Mouse (Mus musculus): ENCODE data around the gene Nipsnap3b. TPM values are rescaled to one million over a fixed set of nuclear protein-coding genes. Genes with fewer than 3 reads are reported as not detected.

The Nipsnap3b gene
- polyA plus RNA-seq, 1 experiment from 2014 or later = 146 TPM

DNA sequence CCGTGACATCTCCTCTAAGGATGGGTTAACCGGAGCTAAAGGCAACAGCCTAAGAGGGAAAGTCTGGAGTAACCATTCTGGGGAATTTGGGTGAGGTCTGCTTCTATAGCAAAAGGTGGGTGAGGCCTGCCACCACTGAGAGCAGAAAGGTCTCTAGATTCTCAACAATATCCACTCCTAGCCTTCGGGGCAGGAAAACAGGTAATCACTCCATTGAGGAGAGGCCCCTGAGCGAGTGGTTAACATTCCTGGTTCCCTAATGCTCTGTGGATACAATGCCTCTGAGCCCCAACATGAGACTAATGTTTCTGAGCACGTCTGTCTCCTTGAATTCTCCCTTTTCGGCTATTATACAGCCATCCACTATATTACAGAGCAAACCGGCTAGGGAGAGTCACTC lies 2.7 kb downstream of the Nipsnap3b start:
- H3K9ac ChIP-seq (ENCODE audit: low read depth, low read length) = no peak overlapping the region
- peaks cover 27% of the 10 kb centered on the region for H3K36me3 ChIP-seq (ENCODE audit: control insufficient read depth, insufficient read depth, low read length)
- ATAC-seq = no peak
- H3K27ac ChIP-seq (ENCODE audit: low read length) = no peak overlapping the region
- no peak overlapping the region for H3K4me3 ChIP-seq (ENCODE audit: low read length)
- no peak overlapping the region for H3K4me2 ChIP-seq (ENCODE audit: low read depth, low read length)
- peaks cover 6% of the 10 kb centered on the region; the same call in 1 of the 2 replicates for H3K9me3 ChIP-seq (ENCODE audit: control insufficient read depth, low read length)
- H3K27me3 ChIP-seq (replicated peaks; ENCODE audit: control insufficient read depth, insufficient read depth, low read length) = no peaks in the 10 kb centered on the region
- WGBS = 93% methylated on average over 7 of the region's 7 CpGs
- H3K4me1 ChIP-seq (ENCODE audit: control insufficient read depth, insufficient read depth, low read length) = no peaks in the 10 kb centered on the region

GRCm38 (mm10) chr4:53015024-53015423 lies 3.3 kb downstream of the Nipsnap3b start:
- no peak overlapping the region for H3K27ac ChIP-seq (ENCODE audit: low read length)
- 87% methylated on average over 3 of the region's 3 CpGs for WGBS
- no peak for ATAC-seq

DNA sequence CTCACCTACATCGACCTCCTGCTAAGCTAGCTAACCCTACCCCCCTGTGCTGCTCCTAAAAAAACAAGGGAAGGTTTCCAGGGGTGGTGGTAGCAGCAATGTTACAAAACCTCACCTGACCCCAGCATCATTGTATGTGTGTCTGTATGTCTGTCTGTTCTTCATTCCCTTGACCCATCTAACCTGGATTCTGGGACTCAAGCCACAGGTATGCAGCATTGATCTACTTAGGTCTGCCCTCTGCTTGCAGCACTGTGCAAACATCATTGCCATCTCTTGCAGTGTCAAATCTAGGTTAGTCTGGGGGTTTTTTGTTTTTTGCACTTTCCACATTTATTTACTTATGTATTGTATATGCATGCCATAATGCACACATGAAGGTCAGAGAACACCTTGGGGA lies 6.7 kb downstream of the Nipsnap3b start:
- Histone ChIP-seq H3K36me3 (ENCODE audit: control insufficient read depth, insufficient read depth, low read length) (peaks cover 43% of the 10 kb centered on the region), H3K9me3 (ENCODE audit: control insufficient read depth, low read length) (peaks cover 6% of the 10 kb centered on the region; the same call in 1 of the 2 replicates), H3K4me2 (ENCODE audit: low read depth, low read length) (no peak overlapping the region), H3K9ac (ENCODE audit: low read depth, low read length) (no peak overlapping the region), H3K27me3 (replicated peaks; ENCODE audit: control insufficient read depth, insufficient read depth, low read length) (no peaks in the 10 kb centered on the region), H3K4me3 (ENCODE audit: low read length) (no peak overlapping the region), H3K4me1 (ENCODE audit: control insufficient read depth, insufficient read depth, low read length) (no peaks in the 10 kb centered on the region), H3K27ac (ENCODE audit: low read length) (no peak overlapping the region)
- no peak for ATAC-seq
- WGBS = 93% methylated on average over 1 of the region's 1 CpGs

More at GRCm38 (mm10) chr4:53015024-53015423, 3.3 kb downstream of the Nipsnap3b start:
- Histone ChIP-seq H3K4me1 (ENCODE audit: control insufficient read depth, insufficient read depth, low read length) (no peaks in the 10 kb centered on the region), H3K9me3 (ENCODE audit: control insufficient read depth, low read length) (peaks cover 6% of the 10 kb centered on the region; the same call in 1 of the 2 replicates), H3K9ac (ENCODE audit: low read depth, low read length) (no peak overlapping the region), H3K27me3 (replicated peaks; ENCODE audit: control insufficient read depth, insufficient read depth, low read length) (no peaks in the 10 kb centered on the region), H3K4me3 (ENCODE audit: low read length) (no peak overlapping the region), H3K4me2 (ENCODE audit: low read depth, low read length) (no peak overlapping the region), H3K36me3 (ENCODE audit: control insufficient read depth, insufficient read depth, low read length) (peaks cover 27% of the 10 kb centered on the region)

- Histone ChIP-seq H3K36me3 (ENCODE audit: control insufficient read depth, insufficient read depth, low read length) (peaks cover 19% of the 10 kb centered on the region; the same call in 1 of the 2 replicates), H3K4me1 (ENCODE audit: control insufficient read depth, insufficient read depth, low read length) (no peaks in the 10 kb centered on the region), H3K9me3 (ENCODE audit: control insufficient read depth, low read length) (no peaks in the 10 kb centered on the region), H3K27ac (ENCODE audit: low read length) (peak overlapping the region; percentile 77), H3K9ac (ENCODE audit: low read depth, low read length) (no peak overlapping the region), H3K27me3 (replicated peaks; ENCODE audit: control insufficient read depth, insufficient read depth, low read length) (no peaks in the 10 kb centered on the region), H3K4me3 (ENCODE audit: low read length) (no peak overlapping the region), H3K4me2 (ENCODE audit: low read depth, low read length) (peak overlapping the region; percentile 12; the same call in 1 of the 2 replicates)
- peak; percentile 93 for ATAC-seq
- 75% methylated on average over 14 of the region's 14 CpGs for WGBS
Observed at GRCm38 (mm10) chr4:53023189-53023925, 11.7 kb downstream of the Nipsnap3b start.

- Histone ChIP-seq H3K27ac (ENCODE audit: low read length) (no peak overlapping the region), H3K4me1 (ENCODE audit: control insufficient read depth, insufficient read depth, low read length) (no peaks in the 10 kb centered on the region), H3K9me3 (ENCODE audit: control insufficient read depth, low read length) (no peaks in the 10 kb centered on the region), H3K4me2 (ENCODE audit: low read depth, low read length) (no peak overlapping the region), H3K27me3 (replicated peaks; ENCODE audit: control insufficient read depth, insufficient read depth, low read length) (no peaks in the 10 kb centered on the region), H3K4me3 (ENCODE audit: low read length) (no peak overlapping the region), H3K9ac (ENCODE audit: low read depth, low read length) (no peak overlapping the region), H3K36me3 (ENCODE audit: control insufficient read depth, insufficient read depth, low read length) (peaks cover 16% of the 10 kb centered on the region; the same call in 1 of the 2 replicates)
- ATAC-seq = no peak
- WGBS = 81% methylated on average over 4 of the region's 4 CpGs
Observed at GRCm38 (mm10) chr4:53024397-53024796, 12.7 kb downstream of the Nipsnap3b start.

DNA sequence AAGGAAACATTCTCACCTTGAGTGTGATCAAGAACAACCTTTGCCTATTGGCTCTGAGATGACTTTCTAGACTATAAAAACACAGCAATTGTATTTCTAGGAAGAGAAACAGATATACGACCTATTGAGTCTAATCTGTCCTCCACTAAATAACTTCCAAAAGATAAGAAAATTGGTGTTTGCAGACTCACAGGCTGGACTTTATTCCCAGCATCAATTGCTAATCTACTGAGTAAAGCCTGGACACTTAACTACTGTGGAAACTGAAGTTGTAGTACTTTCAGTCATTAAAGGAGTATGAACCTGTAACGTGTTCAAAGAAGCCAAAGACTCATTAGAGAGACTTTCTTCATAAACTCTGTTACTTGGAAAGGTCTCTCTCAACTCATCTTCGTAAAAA lies 16.1 kb downstream of the Nipsnap3b start:
- Histone ChIP-seq H3K9ac (ENCODE audit: low read depth, low read length) (no peak overlapping the region), H3K4me2 (ENCODE audit: low read depth, low read length) (no peak overlapping the region), H3K9me3 (ENCODE audit: control insufficient read depth, low read length) (no peaks in the 10 kb centered on the region), H3K4me1 (ENCODE audit: control insufficient read depth, insufficient read depth, low read length) (no peaks in the 10 kb centered on the region), H3K36me3 (ENCODE audit: control insufficient read depth, insufficient read depth, low read length) (peaks cover 5% of the 10 kb centered on the region; the same call in 1 of the 2 replicates), H3K27ac (ENCODE audit: low read length) (no peak overlapping the region), H3K4me3 (ENCODE audit: low read length) (no peak overlapping the region), H3K27me3 (replicated peaks; ENCODE audit: control insufficient read depth, insufficient read depth, low read length) (no peaks in the 10 kb centered on the region)
- WGBS = 68% methylated on average over 3 of the region's 3 CpGs
- peak; percentile 68 for ATAC-seq

GRCm38 (mm10) chr4:53030326-53030948 lies 18.8 kb downstream of the Nipsnap3b start:
- H3K4me3 ChIP-seq (ENCODE audit: low read length) = no peak overlapping the region
- 49% methylated on average over 8 of the region's 8 CpGs for WGBS
- no peak overlapping the region for H3K27ac ChIP-seq (ENCODE audit: low read length)
- no peak overlapping the region for H3K9ac ChIP-seq (ENCODE audit: low read depth, low read length)
- ATAC-seq = peak; percentile 32; the same call in 1 of the 2 replicates
- H3K27me3 ChIP-seq (replicated peaks; ENCODE audit: control insufficient read depth, insufficient read depth, low read length) = no peaks in the 10 kb centered on the region
- no peaks in the 10 kb centered on the region for H3K9me3 ChIP-seq (ENCODE audit: control insufficient read depth, low read length)
- no peak overlapping the region for H3K4me2 ChIP-seq (ENCODE audit: low read depth, low read length)
- 0 out of 2 replicates have a peak, but pooled peaks cover 2% of the 10 kb centered on the region for H3K36me3 ChIP-seq (ENCODE audit: control insufficient read depth, insufficient read depth, low read length)
- H3K4me1 ChIP-seq (ENCODE audit: control insufficient read depth, insufficient read depth, low read length) = no peaks in the 10 kb centered on the region

DNA sequence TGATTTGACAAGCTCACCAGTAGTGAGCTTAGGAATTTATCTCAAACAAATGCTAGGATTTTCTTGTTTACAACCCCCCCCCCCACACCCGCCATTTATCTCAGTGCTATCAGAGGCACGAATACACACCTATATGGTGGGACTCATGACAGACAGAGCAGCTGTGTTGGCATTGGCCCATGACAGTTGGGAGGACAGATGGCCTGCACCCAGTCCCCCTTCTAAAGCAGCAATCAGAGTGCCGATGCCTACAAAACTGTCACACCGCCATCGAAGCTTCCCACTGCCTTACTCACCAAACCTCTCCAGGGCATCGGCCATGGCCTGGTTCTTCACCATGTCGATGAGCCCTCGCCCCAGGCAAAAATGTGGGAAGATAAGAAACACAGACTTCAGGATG lies 32.1 kb downstream of the Nipsnap3b start:
- Histone ChIP-seq H3K4me2 (ENCODE audit: low read depth, low read length) (no peak overlapping the region), H3K36me3 (ENCODE audit: control insufficient read depth, insufficient read depth, low read length) (no peaks in the 10 kb centered on the region), H3K9ac (ENCODE audit: low read depth, low read length) (no peak overlapping the region), H3K9me3 (ENCODE audit: control insufficient read depth, low read length) (no peaks in the 10 kb centered on the region), H3K27ac (ENCODE audit: low read length) (no peak overlapping the region), H3K27me3 (replicated peaks; ENCODE audit: control insufficient read depth, insufficient read depth, low read length) (no peaks in the 10 kb centered on the region), H3K4me3 (ENCODE audit: low read length) (no peak overlapping the region), H3K4me1 (ENCODE audit: control insufficient read depth, insufficient read depth, low read length) (no peaks in the 10 kb centered on the region)
- 85% methylated on average over 8 of the region's 8 CpGs for WGBS
- ATAC-seq = no peak

DNA sequence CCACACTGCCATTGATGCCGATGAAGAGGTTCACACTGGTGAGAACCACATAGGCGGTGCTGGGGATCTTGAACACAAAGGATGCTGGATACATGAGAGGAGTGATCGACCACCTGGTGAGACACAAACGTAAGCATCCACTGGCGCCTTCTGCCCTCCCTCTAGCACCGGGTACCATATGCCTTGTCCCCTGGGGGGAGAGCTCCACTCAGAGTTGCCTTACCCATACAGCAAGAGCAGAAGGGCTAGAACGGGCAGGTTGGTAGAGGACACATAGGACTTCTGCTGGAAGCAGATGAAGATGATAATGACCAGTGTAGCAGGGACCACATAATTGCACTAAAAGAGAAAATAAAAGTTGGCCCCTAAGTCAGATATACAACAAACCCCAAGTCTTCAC lies 34.1 kb downstream of the Nipsnap3b start:
- H3K27ac ChIP-seq (ENCODE audit: low read length) = no peak overlapping the region
- H3K4me2 ChIP-seq (ENCODE audit: low read depth, low read length) = no peak overlapping the region
- WGBS = 91% methylated on average over 7 of the region's 7 CpGs
- no peak for ATAC-seq
- H3K4me3 ChIP-seq (ENCODE audit: low read length) = no peak overlapping the region
- no peak overlapping the region for H3K9ac ChIP-seq (ENCODE audit: low read depth, low read length)
- H3K36me3 ChIP-seq (ENCODE audit: control insufficient read depth, insufficient read depth, low read length) = no peaks in the 10 kb centered on the region
- H3K27me3 ChIP-seq (replicated peaks; ENCODE audit: control insufficient read depth, insufficient read depth, low read length) = no peaks in the 10 kb centered on the region
- no peaks in the 10 kb centered on the region for H3K9me3 ChIP-seq (ENCODE audit: control insufficient read depth, low read length)
- no peaks in the 10 kb centered on the region for H3K4me1 ChIP-seq (ENCODE audit: control insufficient read depth, insufficient read depth, low read length)

Data from intestine, embryonic 16.5 days (tissue).